Mouse (Mus musculus): Measurements from ENCODE around the gene Itga4.
A peak's percentile ranks its signal among the peaks of the same experiment; 100 is the strongest.

Itga4 gene

DNA sequence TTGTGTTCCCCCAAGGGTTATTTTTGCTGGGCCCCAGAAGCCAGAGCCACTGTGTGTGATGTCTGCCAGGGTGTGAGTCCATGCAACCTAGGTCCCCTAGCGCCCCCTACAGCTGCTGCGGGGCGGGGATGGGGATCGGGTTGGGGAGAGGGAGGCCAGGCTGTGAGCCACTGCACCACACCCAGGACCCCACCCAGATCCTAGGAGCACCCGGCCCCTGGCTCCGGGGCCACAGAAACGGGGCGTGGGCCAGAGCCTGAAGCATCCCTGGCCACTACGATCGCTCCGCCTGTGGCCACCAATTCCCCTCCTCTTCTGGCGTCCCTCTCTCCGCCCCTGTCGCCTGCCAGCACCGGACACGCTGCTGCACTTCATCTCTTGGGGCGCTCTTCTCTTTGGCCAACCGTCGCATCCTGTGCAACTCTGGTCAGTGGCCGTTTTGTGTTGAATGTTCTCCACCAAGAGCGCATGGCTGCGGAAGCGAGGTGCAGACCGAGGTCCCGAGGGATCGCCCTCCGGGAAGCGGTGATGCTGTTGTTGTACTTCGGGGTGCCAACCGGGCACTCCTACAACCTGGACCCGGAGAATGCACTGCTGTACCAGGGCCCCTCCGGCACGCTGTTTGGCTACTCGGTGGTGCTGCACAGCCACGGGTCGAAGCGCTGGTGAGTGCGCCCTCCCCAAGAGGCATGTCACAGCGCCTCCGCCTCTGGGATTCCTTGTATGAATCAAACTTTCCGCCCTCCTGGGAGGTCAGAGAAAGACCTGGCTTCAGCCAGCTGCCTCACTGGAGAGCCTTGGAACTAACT, at the start of gene Itga4:
Itga4 (plus strand) TSS at position 235 of the 809 bp plus-strand sequence.
- DNase-seq (ENCODE audit: low read depth, low spot score), result peak; percentile 68

DNA sequence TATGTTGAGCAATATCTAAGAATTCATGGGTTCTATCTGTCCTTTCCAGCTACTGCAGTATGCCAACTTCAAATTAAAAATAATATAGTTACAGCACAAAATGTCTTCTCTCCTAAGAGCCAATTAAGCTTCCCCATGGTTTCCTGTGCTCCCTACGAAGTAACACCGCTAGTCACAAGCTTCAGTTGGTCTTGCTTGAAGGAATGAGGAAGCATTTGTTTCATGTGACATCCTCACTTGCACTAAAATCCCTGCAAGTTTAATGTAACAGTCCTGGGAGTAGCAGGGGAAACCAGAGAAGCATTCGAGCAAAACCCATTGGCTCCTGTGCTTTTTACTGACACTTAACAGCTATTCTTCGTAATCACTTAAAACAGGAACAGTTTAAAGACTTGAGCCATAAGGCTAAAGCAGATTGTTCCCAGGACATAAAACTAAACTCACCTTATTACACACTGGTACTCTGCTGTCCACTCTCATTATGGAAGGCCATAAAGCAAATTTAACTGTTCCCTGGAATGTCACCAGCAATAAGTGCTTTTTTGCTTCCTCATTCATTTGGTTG, 49.0 kb upstream of the Itga4 start:
- no peak for DNase-seq (ENCODE audit: low read depth, low spot score)

GRCm38 (mm10) chr2:79214982-79215381, 40.2 kb upstream of the Itga4 start:
- DNase-seq (ENCODE audit: low read depth, low spot score), result no peak

DNA sequence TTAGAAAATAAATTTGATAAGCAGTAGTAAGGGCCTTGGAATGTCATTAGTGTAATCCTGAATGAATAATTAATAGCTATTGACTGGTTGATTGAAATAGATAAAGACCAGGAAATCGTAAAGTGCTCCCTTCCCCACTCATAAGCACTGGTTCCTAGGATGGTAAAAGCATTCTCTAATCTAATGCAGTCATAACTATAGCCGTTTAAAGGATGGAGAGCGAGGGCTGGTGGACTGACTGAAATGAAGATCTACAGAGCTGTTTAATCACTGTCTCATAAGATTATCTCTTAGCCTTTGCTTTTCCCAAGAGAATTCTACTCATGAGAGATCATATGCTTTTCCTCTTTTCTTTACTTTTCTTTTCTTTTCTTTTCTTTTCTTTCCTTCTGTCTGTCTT, 39.7 kb upstream of the Itga4 start:
- DNase-seq (ENCODE audit: low read depth, low spot score), result no peak

DNA sequence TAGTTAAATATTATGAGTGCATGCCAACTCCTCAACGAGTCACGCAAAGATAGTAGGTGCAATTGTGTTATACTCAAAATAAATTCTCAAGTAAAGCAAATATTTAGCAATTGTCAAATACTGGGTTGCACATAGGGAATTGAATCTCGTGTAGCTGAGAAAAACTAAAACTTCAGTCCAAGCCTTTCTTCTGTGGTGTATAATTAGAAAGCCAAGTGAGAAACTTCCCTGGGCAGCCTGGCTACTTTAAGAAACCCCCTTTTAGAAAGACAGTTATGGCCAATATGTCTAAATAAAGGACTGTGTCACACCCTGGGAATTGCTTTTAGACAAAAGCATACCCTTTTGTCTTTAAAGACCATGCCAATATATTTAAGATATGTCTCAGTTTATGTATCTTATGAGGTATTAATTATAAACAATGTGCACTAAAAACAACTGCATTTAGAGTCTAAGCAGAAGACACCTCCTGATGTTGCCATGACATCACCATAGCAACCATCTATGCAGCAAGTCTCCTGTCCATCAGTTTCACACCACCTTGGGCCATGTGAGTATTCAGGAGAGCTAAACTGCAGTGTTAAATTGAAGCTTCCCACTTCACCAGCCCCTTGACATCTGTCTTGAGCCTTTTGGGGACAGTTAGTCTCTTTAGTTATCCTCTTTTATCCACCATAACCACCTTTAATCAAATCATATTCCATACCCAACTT, 30.4 kb upstream of the Itga4 start:
- DNase-seq (ENCODE audit: low read depth, low spot score), result peak; percentile 32

DNA sequence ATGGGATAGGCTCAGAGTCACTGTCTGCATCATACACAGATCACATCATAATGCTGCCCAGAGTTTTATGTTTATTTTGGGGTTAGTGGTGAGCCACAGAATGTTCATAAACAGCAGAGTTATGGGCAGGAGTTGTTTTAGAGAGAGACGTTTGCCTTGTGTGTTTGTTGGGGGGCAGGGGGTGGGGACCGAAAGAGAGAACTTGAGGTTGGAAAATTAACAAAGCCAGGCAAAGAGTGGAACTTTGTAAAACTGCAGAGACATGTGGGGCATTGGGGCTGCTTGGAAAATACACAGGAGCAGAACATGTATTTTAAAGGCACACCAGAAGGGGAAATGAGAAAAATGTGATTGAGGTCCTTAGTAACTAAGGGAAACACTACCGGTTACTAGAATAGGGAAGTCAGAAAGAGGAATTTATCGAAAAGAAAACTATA, 27.4 kb upstream of the Itga4 start:
- DNase-seq (ENCODE audit: low read depth, low spot score), result no peak

- no peak for DNase-seq (ENCODE audit: low read depth, low spot score)
These were observed 23.9 kb upstream of the Itga4 start for GRCm38 (mm10) chr2:79231056-79231949.

- DNase-seq (ENCODE audit: low read depth, low spot score), result no peak
These were observed 19.3 kb upstream of the Itga4 start for GRCm38 (mm10) chr2:79235767-79236487.

- no peak for DNase-seq (ENCODE audit: low read depth, low spot score)
These were observed 18.0 kb upstream of the Itga4 start for GRCm38 (mm10) chr2:79237216-79237615.

DNA sequence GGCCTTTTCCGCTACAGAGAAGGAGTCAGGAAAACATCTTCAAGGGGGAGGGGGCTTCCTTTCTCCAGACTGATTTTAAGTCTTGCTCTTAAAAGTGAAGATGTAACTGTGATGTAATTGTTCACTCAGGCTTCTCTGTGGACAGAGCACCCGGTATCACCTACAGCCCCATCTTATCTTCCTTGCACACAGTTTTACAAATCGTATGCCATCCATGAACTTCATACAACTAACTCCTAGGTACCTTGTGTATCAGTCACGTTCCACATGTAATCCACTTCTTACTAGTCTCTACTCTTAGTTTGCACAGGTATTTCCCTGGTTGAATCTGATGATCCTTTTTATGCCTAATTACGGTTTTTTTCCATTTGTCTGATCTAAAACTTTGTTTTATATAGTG, 10.9 kb upstream of the Itga4 start:
- DNase-seq (ENCODE audit: low read depth, low spot score), result no peak

DNA sequence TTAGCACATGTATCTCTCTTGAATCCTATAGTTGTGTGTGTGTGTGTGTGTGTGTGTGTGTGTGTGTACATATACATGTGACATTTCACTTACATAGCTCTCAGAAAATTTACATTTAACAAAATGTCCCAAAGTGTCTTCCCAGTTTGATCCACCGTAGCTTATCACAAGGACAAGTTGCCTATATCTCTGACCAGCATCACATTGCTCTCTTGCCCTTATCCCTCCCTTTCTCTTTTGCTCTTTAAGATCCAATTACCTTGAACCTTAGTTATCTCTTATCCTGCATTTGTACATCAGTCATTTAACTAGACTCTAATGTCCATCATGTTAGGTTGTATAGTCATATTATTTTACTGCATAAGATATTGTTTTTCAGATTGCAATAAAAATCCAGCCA, 10.5 kb upstream of the Itga4 start:
- no peak for DNase-seq (ENCODE audit: low read depth, low spot score)

DNA sequence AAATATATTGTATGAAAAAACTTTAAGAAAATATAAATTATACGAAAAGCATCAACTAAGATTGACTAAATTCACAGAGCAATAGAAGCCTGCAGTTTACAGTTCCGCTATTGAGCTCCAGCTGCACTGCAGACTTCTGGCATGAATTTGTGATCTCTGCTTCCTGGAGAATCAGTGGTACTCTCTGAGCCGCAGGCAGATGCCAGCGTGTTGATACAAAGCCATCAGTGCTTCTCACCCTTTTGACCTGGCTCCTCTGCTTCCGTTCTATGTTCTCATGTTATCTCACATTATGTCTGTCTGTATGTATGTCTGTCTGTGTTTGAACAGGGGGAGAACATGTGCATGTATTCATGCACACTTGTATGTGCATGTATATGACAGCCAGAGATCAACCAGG, 6.9 kb upstream of the Itga4 start:
- DNase-seq (ENCODE audit: low read depth, low spot score), result no peak

GRCm38 (mm10) chr2:79250510-79250909, 4.7 kb upstream of the Itga4 start:
- no peak for DNase-seq (ENCODE audit: low read depth, low spot score)

DNA sequence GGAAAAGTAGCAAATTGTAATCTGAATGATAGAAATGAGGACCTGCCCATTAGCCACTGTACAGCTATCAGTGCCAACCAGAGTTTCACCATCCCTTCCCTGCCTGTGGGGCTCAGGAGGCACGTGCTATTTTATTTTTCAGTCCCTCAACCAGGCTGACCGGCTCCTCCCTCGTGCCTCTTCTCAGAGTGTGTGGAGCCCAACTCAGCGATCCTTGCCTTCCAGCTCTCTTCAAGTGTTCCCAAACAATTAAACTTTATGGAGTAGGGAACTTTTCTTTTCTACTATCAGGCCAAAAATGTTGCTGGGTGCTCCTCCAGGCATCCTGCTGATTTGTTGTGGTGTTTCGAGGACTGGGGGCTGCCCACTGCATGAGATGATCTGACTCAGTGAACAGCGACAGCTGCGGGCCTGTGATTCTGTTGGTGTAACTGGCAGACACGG, 1.4 kb upstream of the Itga4 start:
- no peak for DNase-seq (ENCODE audit: low read depth, low spot score)

DNA sequence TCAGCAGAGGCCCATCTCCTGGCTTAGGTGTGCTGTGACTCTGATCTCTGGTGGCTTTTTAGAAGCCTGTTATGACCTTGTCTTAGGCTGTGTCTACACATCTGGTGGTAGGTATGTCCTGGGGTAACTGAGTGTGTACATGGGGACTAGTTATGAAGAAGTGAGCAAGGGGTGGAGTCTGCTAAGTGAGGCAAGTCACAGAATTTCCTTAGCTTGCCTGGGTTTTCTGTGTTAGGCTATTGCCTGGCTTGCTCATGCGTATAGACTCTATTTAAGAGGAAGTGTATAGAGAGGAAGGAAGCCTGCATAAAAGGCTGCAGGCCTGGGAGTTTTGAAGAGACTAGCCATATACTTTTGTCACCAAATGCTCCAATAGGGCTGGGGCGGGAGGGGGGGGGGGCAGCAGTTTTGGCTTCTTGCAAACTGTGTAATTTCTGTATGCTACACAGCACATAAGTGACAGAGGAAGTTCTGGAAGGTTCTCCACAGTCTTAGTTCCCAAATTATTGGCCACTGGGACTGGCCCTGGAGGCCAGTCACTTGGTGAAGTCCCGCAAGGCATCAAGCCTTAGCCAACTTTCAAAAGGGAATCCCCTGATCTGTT, 536 bp upstream of the Itga4 start:
- DNase-seq (ENCODE audit: low read depth, low spot score), result no peak

DNA sequence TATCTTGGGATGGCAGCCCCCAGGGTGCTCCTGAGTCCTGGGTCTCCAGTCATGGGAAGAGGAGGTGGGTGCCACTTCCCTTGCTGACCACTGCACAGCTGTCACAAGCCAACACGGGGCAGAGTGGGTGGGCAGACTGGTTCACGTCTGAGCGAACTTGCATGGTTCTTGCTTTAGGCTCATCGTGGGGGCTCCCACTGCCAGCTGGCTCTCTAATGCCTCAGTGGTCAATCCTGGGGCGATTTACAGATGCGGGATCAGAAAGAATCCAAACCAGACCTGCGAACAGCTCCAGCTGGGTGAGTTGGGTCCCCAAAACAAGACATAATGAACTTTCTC, 744 bp downstream of the Itga4 start:
- DNase-seq (ENCODE audit: low read depth, low spot score), result no peak

- DNase-seq (ENCODE audit: low read depth, low spot score), result no peak
These were observed 1.1 kb downstream of the Itga4 start for GRCm38 (mm10) chr2:79256376-79256775.

GRCm38 (mm10) chr2:79256880-79257279, 1.7 kb downstream of the Itga4 start:
- no peak for DNase-seq (ENCODE audit: low read depth, low spot score)

GRCm38 (mm10) chr2:79257411-79257810, 2.2 kb downstream of the Itga4 start:
- no peak for DNase-seq (ENCODE audit: low read depth, low spot score)

DNA sequence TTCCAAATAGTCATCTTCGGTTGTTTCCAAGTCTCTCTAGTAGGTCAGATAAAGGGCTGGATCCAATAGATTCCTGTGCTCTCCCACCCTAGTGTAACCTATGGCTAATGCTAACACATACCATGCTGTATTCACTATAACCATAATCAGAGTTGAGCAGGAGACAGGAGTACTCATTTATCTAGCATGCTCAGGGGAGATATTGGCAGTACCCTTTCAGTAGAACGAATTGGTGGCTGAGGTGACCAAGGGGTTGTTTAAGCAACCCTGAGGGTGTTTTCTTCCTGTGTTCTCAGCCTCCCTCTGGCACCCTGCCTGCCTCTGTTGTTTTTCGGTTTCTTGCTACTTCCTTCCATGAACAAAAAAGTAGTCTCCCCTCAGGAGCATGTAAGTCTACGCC, 4.1 kb downstream of the Itga4 start:
- DNase-seq (ENCODE audit: low read depth, low spot score), result no peak

DNA sequence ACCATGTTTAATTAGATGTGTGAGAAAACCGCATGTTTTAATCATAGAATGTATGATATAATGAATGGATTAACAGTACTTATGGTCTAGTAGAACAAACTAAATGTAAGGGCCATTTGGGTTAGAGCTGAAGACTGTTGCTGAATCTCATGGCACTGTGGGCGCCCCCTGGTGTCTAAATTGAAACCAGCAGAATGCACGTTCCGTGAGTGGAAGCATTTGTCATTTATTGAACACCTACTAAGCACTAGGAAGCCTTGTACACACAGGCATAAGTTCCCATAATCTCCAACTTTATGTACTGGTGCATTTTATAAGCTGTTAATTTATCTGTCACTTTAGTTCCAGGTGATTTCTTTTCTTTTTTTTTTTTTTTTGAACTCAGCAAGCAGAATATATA, 10.4 kb downstream of the Itga4 start:
- DNase-seq (ENCODE audit: low read depth, low spot score), result peak; percentile 72

All from brain, adult 2 months (tissue).